Mouse (Mus musculus): ENCODE measurements around the gene Mcrip1. TPM values are rescaled to one million over a fixed set of nuclear protein-coding genes. Genes with fewer than 3 reads are reported as not detected.

Mcrip1 gene
- polyA plus RNA-seq, 1 experiment from 2014 or later = 313 TPM

GRCm38 (mm10) chr11:120552736-120553135, 3.2 kb upstream of the Mcrip1 start:
- 68% methylated on average over 5 of the region's 5 CpGs for WGBS
- no peaks in the 10 kb centered on the region for H3K9me3 ChIP-seq (replicated peaks; ENCODE audit: control insufficient read depth, low read length)
- no peak overlapping the region for H3K9ac ChIP-seq (ENCODE audit: low read length)
- no peak for ATAC-seq
- no peak overlapping the region for H3K4me2 ChIP-seq (ENCODE audit: low read length)
- H3K27me3 ChIP-seq (replicated peaks; ENCODE audit: control insufficient read depth, insufficient read depth, low read length) = no peaks in the 10 kb centered on the region
- no peak for DNase-seq (ENCODE audit: low spot score)
- no peaks in the 10 kb centered on the region for H3K36me3 ChIP-seq (ENCODE audit: control insufficient read depth, insufficient read depth, low read length)
- H3K27ac ChIP-seq (ENCODE audit: low read depth, low read length) = no peak overlapping the region
- no peak overlapping the region for H3K4me3 ChIP-seq (ENCODE audit: low read depth, low read length)
- peaks cover 13% of the 10 kb centered on the region for H3K4me1 ChIP-seq (ENCODE audit: control insufficient read depth, insufficient read depth, low read length)

GRCm38 (mm10) chr11:120550810-120551440, 1.4 kb upstream of the Mcrip1 start, which contains the start of gene Ppp1r27:
Gene Ppp1r27 (minus strand): TSS chr11:120551132.
- H3K9ac ChIP-seq (ENCODE audit: low read length) = peak within 1 kb of the TSS; percentile 96
- ATAC-seq (no peak), DNase-seq (ENCODE audit: low spot score) (no peak)
- no peaks in the 10 kb centered on the region for H3K27me3 ChIP-seq (replicated peaks; ENCODE audit: control insufficient read depth, insufficient read depth, low read length)
- peak within 1 kb of the TSS; percentile 74 for H3K27ac ChIP-seq (ENCODE audit: low read depth, low read length)
- H3K4me3 ChIP-seq (ENCODE audit: low read depth, low read length) = peak within 1 kb of the TSS; percentile 99
- H3K36me3 ChIP-seq (ENCODE audit: control insufficient read depth, insufficient read depth, low read length) = no peaks in the 10 kb centered on the region
- WGBS = 96% methylated on average over 28 of the region's 28 CpGs
- no peaks in the 10 kb centered on the region for H3K9me3 ChIP-seq (replicated peaks; ENCODE audit: control insufficient read depth, low read length)
- H3K4me1 ChIP-seq (ENCODE audit: control insufficient read depth, insufficient read depth, low read length) = peaks cover 13% of the 10 kb centered on the region
- H3K4me2 ChIP-seq (ENCODE audit: low read length) = peak within 1 kb of the TSS; percentile 94

- Histone ChIP-seq H3K4me2 (ENCODE audit: low read length) (peak overlapping the region; percentile 94), H3K4me3 (ENCODE audit: low read depth, low read length) (peak overlapping the region; percentile 99), H3K27me3 (replicated peaks; ENCODE audit: control insufficient read depth, insufficient read depth, low read length) (no peaks in the 10 kb centered on the region), H3K36me3 (ENCODE audit: control insufficient read depth, insufficient read depth, low read length) (no peaks in the 10 kb centered on the region), H3K27ac (ENCODE audit: low read depth, low read length) (peak overlapping the region; percentile 74), H3K4me1 (ENCODE audit: control insufficient read depth, insufficient read depth, low read length) (peaks cover 13% of the 10 kb centered on the region), H3K9ac (ENCODE audit: low read length) (peak overlapping the region; percentile 96), H3K9me3 (replicated peaks; ENCODE audit: control insufficient read depth, low read length) (no peaks in the 10 kb centered on the region)
- peak; percentile 54 for ATAC-seq
- WGBS = 76% methylated on average over 11 of the region's 11 CpGs
- DNase-seq (ENCODE audit: low spot score) = no peak
Measured at GRCm38 (mm10) chr11:120549986-120550809, 671 bp upstream of the Mcrip1 start.

DNA sequence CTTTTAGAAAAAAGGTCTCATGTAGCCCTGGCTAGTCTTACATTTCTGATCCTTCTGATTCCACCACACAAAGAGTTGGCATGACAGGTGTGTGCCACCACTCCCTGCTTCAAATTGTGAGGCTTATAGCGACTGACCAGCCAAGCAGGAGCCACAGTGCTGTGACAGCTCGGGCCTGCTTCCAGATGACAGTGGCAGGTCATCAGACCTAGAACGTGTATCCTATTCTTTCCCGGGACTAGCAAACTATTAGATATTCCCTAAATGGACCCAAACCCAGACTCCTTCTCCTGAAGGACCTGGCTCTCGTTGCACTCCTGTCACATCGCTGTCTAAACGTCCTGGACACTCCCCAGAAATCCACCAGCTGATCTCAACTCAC, 750 bp downstream of the Mcrip1 start:
- peak overlapping the region; percentile 94 for H3K4me2 ChIP-seq (ENCODE audit: low read length)
- H3K9me3 ChIP-seq (replicated peaks; ENCODE audit: control insufficient read depth, low read length) = no peaks in the 10 kb centered on the region
- H3K27ac ChIP-seq (ENCODE audit: low read depth, low read length) = peak overlapping the region; percentile 74; the same call in 1 of the 2 replicates
- H3K27me3 ChIP-seq (replicated peaks; ENCODE audit: control insufficient read depth, insufficient read depth, low read length) = no peaks in the 10 kb centered on the region
- H3K9ac ChIP-seq (ENCODE audit: low read length) = peak overlapping the region; percentile 96
- no peak for ATAC-seq
- DNase-seq (ENCODE audit: low spot score) = no peak
- peaks cover 13% of the 10 kb centered on the region for H3K4me1 ChIP-seq (ENCODE audit: control insufficient read depth, insufficient read depth, low read length)
- H3K36me3 ChIP-seq (ENCODE audit: control insufficient read depth, insufficient read depth, low read length) = peaks cover 13% of the 10 kb centered on the region
- WGBS = 26% methylated on average over 7 of the region's 7 CpGs
- H3K4me3 ChIP-seq (ENCODE audit: low read depth, low read length) = peak overlapping the region; percentile 99

- DNase-seq (ENCODE audit: low spot score) (no peak), ATAC-seq (no peak)
- Histone ChIP-seq H3K27me3 (replicated peaks; ENCODE audit: control insufficient read depth, insufficient read depth, low read length) (no peaks in the 10 kb centered on the region), H3K9ac (ENCODE audit: low read length) (peak overlapping the region; percentile 96; the same call in 1 of the 2 replicates), H3K9me3 (replicated peaks; ENCODE audit: control insufficient read depth, low read length) (no peaks in the 10 kb centered on the region), H3K27ac (ENCODE audit: low read depth, low read length) (no peak overlapping the region), H3K36me3 (ENCODE audit: control insufficient read depth, insufficient read depth, low read length) (peaks cover 19% of the 10 kb centered on the region), H3K4me3 (ENCODE audit: low read depth, low read length) (peak overlapping the region; percentile 99), H3K4me1 (ENCODE audit: control insufficient read depth, insufficient read depth, low read length) (peaks cover 13% of the 10 kb centered on the region), H3K4me2 (ENCODE audit: low read length) (peak overlapping the region; percentile 94)
- 88% methylated on average over 3 of the region's 3 CpGs for WGBS
Measured at GRCm38 (mm10) chr11:120548214-120548613, 1.3 kb downstream of the Mcrip1 start.

GRCm38 (mm10) chr11:120547469-120547868, 2.1 kb downstream of the Mcrip1 start:
- Histone ChIP-seq H3K9me3 (replicated peaks; ENCODE audit: control insufficient read depth, low read length) (no peaks in the 10 kb centered on the region), H3K27ac (ENCODE audit: low read depth, low read length) (no peak overlapping the region), H3K27me3 (replicated peaks; ENCODE audit: control insufficient read depth, insufficient read depth, low read length) (no peaks in the 10 kb centered on the region), H3K4me1 (ENCODE audit: control insufficient read depth, insufficient read depth, low read length) (peaks cover 13% of the 10 kb centered on the region), H3K36me3 (ENCODE audit: control insufficient read depth, insufficient read depth, low read length) (peaks cover 26% of the 10 kb centered on the region), H3K4me3 (ENCODE audit: low read depth, low read length) (no peak overlapping the region), H3K9ac (ENCODE audit: low read length) (no peak overlapping the region), H3K4me2 (ENCODE audit: low read length) (no peak overlapping the region)
- WGBS = 78% methylated on average over 2 of the region's 2 CpGs
- DNase-seq (ENCODE audit: low spot score) (no peak), ATAC-seq (no peak)

GRCm38 (mm10) chr11:120545964-120546363, 3.6 kb downstream of the Mcrip1 start:
- no peak overlapping the region for H3K9ac ChIP-seq (ENCODE audit: low read length)
- WGBS = 92% methylated on average over 3 of the region's 3 CpGs

GRCm38 (mm10) chr11:120542376-120542775, 7.2 kb downstream of the Mcrip1 start:
- Histone ChIP-seq H3K27me3 (replicated peaks; ENCODE audit: control insufficient read depth, insufficient read depth, low read length) (no peaks in the 10 kb centered on the region), H3K9ac (ENCODE audit: low read length) (no peak overlapping the region), H3K4me3 (ENCODE audit: low read depth, low read length) (no peak overlapping the region), H3K9me3 (replicated peaks; ENCODE audit: control insufficient read depth, low read length) (no peaks in the 10 kb centered on the region), H3K36me3 (ENCODE audit: control insufficient read depth, insufficient read depth, low read length) (peaks cover 37% of the 10 kb centered on the region), H3K4me2 (ENCODE audit: low read length) (no peak overlapping the region), H3K4me1 (ENCODE audit: control insufficient read depth, insufficient read depth, low read length) (no peaks in the 10 kb centered on the region; the same call in 1 of the 2 replicates), H3K27ac (ENCODE audit: low read depth, low read length) (no peak overlapping the region)
- 83% methylated on average over 6 of the region's 6 CpGs for WGBS
- DNase-seq (ENCODE audit: low spot score) (no peak), ATAC-seq (no peak)

More at GRCm38 (mm10) chr11:120545964-120546363, 3.6 kb downstream of the Mcrip1 start:
- Histone ChIP-seq H3K4me3 (ENCODE audit: low read depth, low read length) (no peak overlapping the region), H3K4me1 (ENCODE audit: control insufficient read depth, insufficient read depth, low read length) (peaks cover 13% of the 10 kb centered on the region), H3K27ac (ENCODE audit: low read depth, low read length) (no peak overlapping the region), H3K4me2 (ENCODE audit: low read length) (no peak overlapping the region), H3K9me3 (replicated peaks; ENCODE audit: control insufficient read depth, low read length) (no peaks in the 10 kb centered on the region), H3K27me3 (replicated peaks; ENCODE audit: control insufficient read depth, insufficient read depth, low read length) (no peaks in the 10 kb centered on the region), H3K36me3 (ENCODE audit: control insufficient read depth, insufficient read depth, low read length) (peaks cover 37% of the 10 kb centered on the region)
- no peak for DNase-seq (ENCODE audit: low spot score)
- no peak for ATAC-seq

GRCm38 (mm10) chr11:120541907-120542306, 7.6 kb downstream of the Mcrip1 start:
- Histone ChIP-seq H3K27me3 (replicated peaks; ENCODE audit: control insufficient read depth, insufficient read depth, low read length) (no peaks in the 10 kb centered on the region), H3K36me3 (ENCODE audit: control insufficient read depth, insufficient read depth, low read length) (peaks cover 37% of the 10 kb centered on the region)

More at GRCm38 (mm10) chr11:120541907-120542306, 7.6 kb downstream of the Mcrip1 start:
- Histone ChIP-seq H3K9ac (ENCODE audit: low read length) (no peak overlapping the region), H3K4me2 (ENCODE audit: low read length) (no peak overlapping the region), H3K27ac (ENCODE audit: low read depth, low read length) (no peak overlapping the region), H3K9me3 (replicated peaks; ENCODE audit: control insufficient read depth, low read length) (no peaks in the 10 kb centered on the region), H3K4me1 (ENCODE audit: control insufficient read depth, insufficient read depth, low read length) (no peaks in the 10 kb centered on the region; the same call in 1 of the 2 replicates), H3K4me3 (ENCODE audit: low read depth, low read length) (no peak overlapping the region)
- ATAC-seq (no peak), DNase-seq (ENCODE audit: low spot score) (no peak)
- WGBS = 28% methylated on average over 4 of the region's 4 CpGs

Data from forebrain, embryonic 14.5 days (tissue).